Mouse (Mus musculus) C2C12 (cell line): Measurements from ENCODE around the gene Ankrd39.
A peak's percentile ranks its signal among the peaks of the same experiment; 100 is the strongest.

Experiments
- CTCF ChIP-seq: IDR thresholded peaks from one replicate; pipeline ENCODE4 v1.5.1; 2011; ENCODE audit not compliant: control insufficient read depth, insufficient read depth, insufficient read length
- MAX ChIP-seq: IDR thresholded peaks from one replicate; pipeline ENCODE4 v1.6.1; 2011; ENCODE audit warnings: mild to moderate bottlenecking, control low read depth
- MYOG ChIP-seq: IDR thresholded peaks from one replicate; pipeline ENCODE4 v1.6.1; 2011; ENCODE audit not compliant: control insufficient read depth, insufficient read length; ENCODE audit errors: extremely low read depth
- USF1 ChIP-seq: IDR thresholded peaks from one replicate; pipeline ENCODE4 v1.6.1; 2011; ENCODE audit warnings: low read depth, mild to moderate bottlenecking, control low read depth, moderate library complexity

DNA sequence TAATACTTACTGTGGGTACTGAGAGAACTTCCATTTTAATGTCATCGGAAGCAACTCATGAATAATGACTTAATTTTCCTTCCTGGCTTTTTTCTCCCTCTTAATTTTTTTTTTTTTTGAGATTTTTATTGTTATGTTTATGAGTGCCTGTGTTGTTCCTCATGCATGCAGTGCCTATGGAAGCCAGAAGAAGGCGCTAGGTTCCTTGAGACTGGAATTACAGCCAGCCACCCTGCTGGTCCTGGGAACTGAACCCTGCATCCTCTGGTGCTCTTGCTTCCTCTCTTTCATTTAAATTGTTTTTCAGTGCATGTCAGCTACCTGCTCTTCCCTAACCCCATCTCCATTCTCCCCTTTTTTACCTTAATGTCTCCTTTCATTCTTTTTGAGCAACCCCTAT lies 33.5 kb downstream of the Ankrd39 start:
- TF ChIP-seq MYOG, result no peak
- no peak for TF ChIP-seq USF1
- peak; percentile 50 for TF ChIP-seq CTCF
- no peak for TF ChIP-seq MAX
